31 mouse cellular contexts compared by ENCODE assay signal in the genomic region with DNA sequence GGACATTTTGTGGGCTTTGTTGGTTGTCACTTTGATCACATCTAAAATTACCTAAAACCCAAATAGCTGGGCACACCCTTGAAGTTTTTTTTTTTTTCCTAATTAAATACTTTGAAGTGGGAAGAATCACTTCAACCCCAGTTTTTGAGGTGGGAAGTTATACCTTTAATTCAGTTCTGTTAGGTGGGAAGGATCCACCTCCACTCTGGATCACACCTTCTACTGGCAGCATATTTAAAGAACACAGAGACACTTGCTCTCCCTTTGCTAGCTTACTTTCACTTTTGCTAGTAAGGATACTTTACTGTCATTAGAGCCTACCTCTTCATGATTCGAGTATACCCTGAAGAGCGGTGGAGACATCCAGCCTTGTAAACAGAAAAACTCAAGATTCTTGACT.
"Had no signal": no experiment of that assay in that cellular context is flagged by ENCODE, and none has a peak within 500 bp of the region (broad histone marks: within the 10 kb centered on the region; RNA-seq: fewer than 3 reads in every experiment).

No protein-coding gene starts in this region.

- H3K4me2 ChIP-seq: limb, embryonic 12.5 days; limb, embryonic 13.5 days; limb, embryonic 15.5 days; liver, embryonic 11.5 days; liver, embryonic 12.5 days; liver, embryonic 13.5 days; liver, embryonic 15.5 days; lung, embryonic 14.5 days; lung, embryonic 15.5 days; midbrain, embryonic 11.5 days; midbrain, embryonic 12.5 days; midbrain, embryonic 13.5 days; midbrain, embryonic 15.5 days had no signal

- H3K4me1 ChIP-seq: limb, embryonic 10.5 days; limb, embryonic 12.5 days; limb, embryonic 13.5 days; limb, embryonic 15.5 days; liver, embryonic 12.5 days; liver, embryonic 13.5 days; liver, embryonic 15.5 days; lung, embryonic 15.5 days; megakaryocyte, embryonic 14.5 days; midbrain, embryonic 10.5 days; midbrain, embryonic 12.5 days; midbrain, embryonic 13.5 days; midbrain, embryonic 15.5 days had no signal

- H3K9ac ChIP-seq: limb, embryonic 12.5 days; limb, embryonic 13.5 days; limb, embryonic 15.5 days; liver, embryonic 12.5 days; liver, embryonic 13.5 days; liver, embryonic 14.5 days; liver, embryonic 15.5 days; liver, postnatal 0 days; lung, embryonic 14.5 days; lung, embryonic 15.5 days; midbrain, embryonic 12.5 days; midbrain, embryonic 13.5 days; midbrain, embryonic 15.5 days had no signal

- H3K36me3 ChIP-seq: limb, embryonic 10.5 days; limb, embryonic 12.5 days; limb, embryonic 13.5 days; limb, embryonic 15.5 days; liver, embryonic 12.5 days; liver, embryonic 13.5 days; liver, embryonic 15.5 days; lung, embryonic 15.5 days; midbrain, embryonic 10.5 days; midbrain, embryonic 12.5 days; midbrain, embryonic 13.5 days; midbrain, embryonic 15.5 days had no signal

- DNase-seq: left cerebral cortex, postnatal 4 days; liver; liver, embryonic 13.5 days; liver, postnatal 0 days; lung, adult 18-20 months; lung, adult 2 months; lung, embryonic 14.5 days; lung, postnatal 10 days; lung, postnatal 14 days; lung, postnatal 36 days; lung, postnatal 4 days; midbrain, embryonic 14.5 days had no signal

- H3K27ac ChIP-seq: limb, embryonic 10.5 days; limb, embryonic 12.5 days; limb, embryonic 13.5 days; limb, embryonic 15.5 days; liver, embryonic 12.5 days; liver, embryonic 13.5 days; liver, embryonic 14.5 days; liver, embryonic 15.5 days; lung, embryonic 15.5 days; macrophage; midbrain, embryonic 10.5 days; midbrain, embryonic 12.5 days; midbrain, embryonic 13.5 days; midbrain, embryonic 15.5 days had no signal

- H3K27me3 ChIP-seq: limb, embryonic 12.5 days; limb, embryonic 13.5 days; limb, embryonic 15.5 days; liver, embryonic 12.5 days; liver, embryonic 13.5 days; liver, embryonic 15.5 days; lung, embryonic 15.5 days; megakaryocyte, embryonic 14.5 days; midbrain, embryonic 12.5 days; midbrain, embryonic 13.5 days; midbrain, embryonic 15.5 days had no signal

- H3K9me3 ChIP-seq: limb, embryonic 10.5 days; limb, embryonic 12.5 days; limb, embryonic 13.5 days; limb, embryonic 15.5 days; liver, embryonic 12.5 days; liver, embryonic 13.5 days; liver, embryonic 15.5 days; lung, embryonic 15.5 days; megakaryocyte, embryonic 14.5 days; midbrain, embryonic 10.5 days; midbrain, embryonic 12.5 days; midbrain, embryonic 13.5 days; midbrain, embryonic 15.5 days had no signal

- ATAC-seq: liver, embryonic 12.5 days; liver, postnatal 0 days; lung, postnatal 0 days; midbrain, embryonic 13.5 days; midbrain, embryonic 15.5 days; midbrain, embryonic 16.5 days had no signal

- H3K4me3 ChIP-seq: limb, embryonic 10.5 days; limb, embryonic 12.5 days; limb, embryonic 13.5 days; limb, embryonic 15.5 days; liver, embryonic 12.5 days; liver, embryonic 13.5 days; liver, embryonic 15.5 days; lung, embryonic 15.5 days; megakaryocyte, embryonic 14.5 days; midbrain, embryonic 10.5 days; midbrain, embryonic 12.5 days; midbrain, embryonic 13.5 days; midbrain, embryonic 15.5 days; myocyte had no signal
